Mouse (Mus musculus): Measurements from ENCODE around the gene Plekhs1.

Plekhs1 gene

GRCm38 (mm10) chr19:56461522-56462101 is at the start of gene Plekhs1:
Gene Plekhs1, plus strand, starts transcription at chr19:56461640.
- DNase-seq (ENCODE audit: low read depth), result no peak

GRCm38 (mm10) chr19:56418404-56418803 is 43.0 kb upstream of the Plekhs1 start:
- DNase-seq (ENCODE audit: low read depth), result no peak

GRCm38 (mm10) chr19:56419452-56419851 is 42.0 kb upstream of the Plekhs1 start:
- DNase-seq (ENCODE audit: low read depth), result no peak

GRCm38 (mm10) chr19:56420345-56420744 is 41.1 kb upstream of the Plekhs1 start:
- DNase-seq (ENCODE audit: low read depth), result no peak

- DNase-seq (ENCODE audit: low read depth), result peak; percentile 60
Measured at GRCm38 (mm10) chr19:56422476-56423338, 38.7 kb upstream of the Plekhs1 start.

- DNase-seq (ENCODE audit: low read depth), result no peak
Measured at GRCm38 (mm10) chr19:56423370-56423769, 38.1 kb upstream of the Plekhs1 start.

- no peak for DNase-seq (ENCODE audit: low read depth)
Measured at GRCm38 (mm10) chr19:56424606-56425395, 36.6 kb upstream of the Plekhs1 start.

GRCm38 (mm10) chr19:56425492-56425891 is 35.9 kb upstream of the Plekhs1 start:
- no peak for DNase-seq (ENCODE audit: low read depth)

- DNase-seq (ENCODE audit: low read depth), result no peak
Measured at GRCm38 (mm10) chr19:56430369-56430768, 31.1 kb upstream of the Plekhs1 start.

- no peak for DNase-seq (ENCODE audit: low read depth)
Measured at GRCm38 (mm10) chr19:56432706-56433105, 28.7 kb upstream of the Plekhs1 start.

- no peak for DNase-seq (ENCODE audit: low read depth)
Measured at GRCm38 (mm10) chr19:56433581-56433980, 27.9 kb upstream of the Plekhs1 start.

- no peak for DNase-seq (ENCODE audit: low read depth)
Measured at GRCm38 (mm10) chr19:56436380-56436779, 25.1 kb upstream of the Plekhs1 start.

- no peak for DNase-seq (ENCODE audit: low read depth)
Measured at GRCm38 (mm10) chr19:56438357-56439071, 22.9 kb upstream of the Plekhs1 start.

- DNase-seq (ENCODE audit: low read depth), result no peak
Measured at GRCm38 (mm10) chr19:56439072-56439434, 22.4 kb upstream of the Plekhs1 start.

GRCm38 (mm10) chr19:56443445-56443844 is 18.0 kb upstream of the Plekhs1 start:
- DNase-seq (ENCODE audit: low read depth), result no peak

- DNase-seq (ENCODE audit: low read depth), result no peak
Measured at GRCm38 (mm10) chr19:56448784-56449183, 12.7 kb upstream of the Plekhs1 start.

GRCm38 (mm10) chr19:56449537-56449936 is 11.9 kb upstream of the Plekhs1 start:
- no peak for DNase-seq (ENCODE audit: low read depth)

- DNase-seq (ENCODE audit: low read depth), result no peak
Measured at GRCm38 (mm10) chr19:56450892-56451291, 10.5 kb upstream of the Plekhs1 start.

GRCm38 (mm10) chr19:56451867-56452266 is 9.6 kb upstream of the Plekhs1 start:
- no peak for DNase-seq (ENCODE audit: low read depth)

GRCm38 (mm10) chr19:56452421-56452820 is 9.0 kb upstream of the Plekhs1 start:
- no peak for DNase-seq (ENCODE audit: low read depth)

GRCm38 (mm10) chr19:56454862-56455261 is 6.6 kb upstream of the Plekhs1 start:
- DNase-seq (ENCODE audit: low read depth), result no peak

- no peak for DNase-seq (ENCODE audit: low read depth)
Measured at GRCm38 (mm10) chr19:56455369-56455768, 6.1 kb upstream of the Plekhs1 start.
